Mouse (Mus musculus) erythroblast, embryonic 14.5 days (primary cell): ENCODE measurements around the gene Prl4a1. TPM values are rescaled to one million over a fixed set of nuclear protein-coding genes. Genes with fewer than 3 reads are reported as not detected.
"Not testable (repeated sequence)": the region's sequence is repeated elsewhere in the genome, so short reads cannot be mapped to it uniquely, and the experiment has no call there.

Source experiments
- H3K27me3 ChIP-seq: 2 replicates; pipeline ENCODE4 v1.6.1; 2012; ENCODE audit warnings: inconsistent platforms; ENCODE audit not compliant: control insufficient read depth
- H3K36me3 ChIP-seq: 2 replicates; pipeline ENCODE4 v1.6.1; 2012; ENCODE audit warnings: mild to moderate bottlenecking, inconsistent platforms; ENCODE audit not compliant: control insufficient read depth
- H3K4me1 ChIP-seq: 2 replicates; pipeline ENCODE4 v1.6.1; 2012; ENCODE audit warnings: inconsistent platforms; ENCODE audit not compliant: control insufficient read depth
- H3K4me3 ChIP-seq: replicated peaks from 2 replicates; pipeline ENCODE3; 2012; ENCODE audit warnings: moderate library complexity, mild to moderate bottlenecking, inconsistent platforms
- H3K9me3 ChIP-seq: 2 replicates; pipeline ENCODE4 v1.6.1; 2012; ENCODE audit warnings: low read length, inconsistent platforms, mixed read lengths; ENCODE audit not compliant: control insufficient read depth
- GATA1 ChIP-seq: IDR thresholded peaks from 2 replicates; pipeline ENCODE4 v1.6.1; 2012; ENCODE audit warnings: low read length, inconsistent platforms, mixed read lengths
- TAL1 ChIP-seq: IDR thresholded peaks from 3 replicates; pipeline ENCODE4 v1.6.1; 2012; ENCODE audit warnings: low read length, inconsistent platforms, mixed read lengths
- polyA plus RNA-seq: library from polyadenylated mRNA; stranded (reverse); fragments of >175 nt; gene quantifications from 2 replicates; pipeline ENCODE4 v1.2.3, GENCODE M21; 2012

Gene Prl4a1
- polyA plus RNA-seq: not detected in 2 replicates

GRCm38 (mm10) chr13:28015912-28016311 lies at the start of gene Prl4a1:
TSS of gene Prl4a1 (plus strand) at chr13:28016212.
- H3K9me3 ChIP-seq: no peaks in the 10 kb centered on the region
- no peaks in the 10 kb centered on the region for H3K4me1 ChIP-seq
- no peak for TF ChIP-seq TAL1
- no peak for TF ChIP-seq GATA1
- no peak within 1 kb of the TSS for H3K4me3 ChIP-seq
- H3K27me3 ChIP-seq: no peaks in the 10 kb centered on the region
- H3K36me3 ChIP-seq: no peaks in the 10 kb centered on the region

GRCm38 (mm10) chr13:27972931-27973330 lies 43.1 kb upstream of the Prl4a1 start:
- TF ChIP-seq GATA1: no peak
- no peak for TF ChIP-seq TAL1
- Histone ChIP-seq H3K9me3 (no peaks in the 10 kb centered on the region), H3K4me3 (no peak overlapping the region), H3K27me3 (no peaks in the 10 kb centered on the region), H3K4me1 (no peaks in the 10 kb centered on the region), H3K36me3 (no peaks in the 10 kb centered on the region)

- H3K27me3 ChIP-seq, H3K9me3 ChIP-seq, H3K4me3 ChIP-seq, H3K36me3 ChIP-seq, H3K4me1 ChIP-seq: not testable (repeated sequence)
Measured at GRCm38 (mm10) chr13:27974281-27974680, 41.7 kb upstream of the Prl4a1 start.

- H3K27me3 ChIP-seq: no peaks in the 10 kb centered on the region
- TF ChIP-seq GATA1 (no peak), TAL1 (no peak)
- no peak overlapping the region for H3K4me3 ChIP-seq
Measured at GRCm38 (mm10) chr13:27977646-27978045, 38.4 kb upstream of the Prl4a1 start.

GRCm38 (mm10) chr13:27996557-27996956 lies 19.5 kb upstream of the Prl4a1 start:
- not testable (repeated sequence) for H3K4me1 ChIP-seq, H3K36me3 ChIP-seq, H3K9me3 ChIP-seq, H3K4me3 ChIP-seq, H3K27me3 ChIP-seq

More at GRCm38 (mm10) chr13:27977646-27978045, 38.4 kb upstream of the Prl4a1 start:
- H3K9me3 ChIP-seq: no peaks in the 10 kb centered on the region
- H3K36me3 ChIP-seq: no peaks in the 10 kb centered on the region
- no peaks in the 10 kb centered on the region for H3K4me1 ChIP-seq

- Histone ChIP-seq H3K36me3 (no peaks in the 10 kb centered on the region), H3K9me3 (no peaks in the 10 kb centered on the region; the same call in 1 of the 2 replicates), H3K27me3 (no peaks in the 10 kb centered on the region), H3K4me3 (no peak overlapping the region), H3K4me1 (no peaks in the 10 kb centered on the region)
- no peak for TF ChIP-seq TAL1
- no peak for TF ChIP-seq GATA1
Measured at GRCm38 (mm10) chr13:28029330-28029729, 13.3 kb downstream of the Prl4a1 start.

GRCm38 (mm10) chr13:28069315-28069714 lies 53.3 kb downstream of the Prl4a1 start:
- Histone ChIP-seq H3K27me3 (no peaks in the 10 kb centered on the region), H3K9me3 (no peaks in the 10 kb centered on the region), H3K36me3 (no peaks in the 10 kb centered on the region), H3K4me1 (no peaks in the 10 kb centered on the region), H3K4me3 (no peak overlapping the region)
- TF ChIP-seq TAL1 (no peak), GATA1 (no peak)

Other genes starting within 250 kb of the Prl4a1 start
- gene Prl7c1, start 235.4 kb upstream of the Prl4a1 start, polyA plus RNA-seq: not detected in 2 replicates
- gene Prl2a1, start 214.6 kb upstream of the Prl4a1 start, polyA plus RNA-seq: not detected in 2 replicates
- not detected in 2 replicates for gene Prl2c1, start 166.9 kb upstream of the Prl4a1 start, polyA plus RNA-seq
- not detected in 2 replicates for gene Prl5a1, start 126.3 kb downstream of the Prl4a1 start, polyA plus RNA-seq
- gene Gm11361, start 241.3 kb downstream of the Prl4a1 start, polyA plus RNA-seq: 28.8 and 34.9 TPM in 2 replicates